ENCODE assay signal across 8 mouse cellular contexts in genomic region chr3:101605291-101605690, GRCm38 (mm10). TPM values are rescaled to one million over a fixed set of nuclear protein-coding genes. Genes with fewer than 3 reads are reported as not detected.
A peak's percentile ranks its signal among the peaks of the same experiment; 100 is the strongest.
DNase-seq lines count a peak whose midpoint lies in the region; ATAC-seq lines count a peak whose summit lies in the region.

No protein-coding gene starts in this region.

- peak overlapping the region; percentile 84 for H3K4me2 ChIP-seq in limb, embryonic 13.5 days (replicated peaks)
- H3K4me2 ChIP-seq in stomach, embryonic 16.5 days (ENCODE audit: low read depth, low read length), result peak overlapping the region; percentile 94

- H3K4me3 ChIP-seq in erythroblast, embryonic 14.5 days (replicated peaks), result peak overlapping the region; percentile 91
- peak overlapping the region; percentile 94 for H3K4me3 ChIP-seq in limb, embryonic 13.5 days
- peak overlapping the region; percentile 92 for H3K4me3 ChIP-seq in stomach, embryonic 16.5 days (replicated peaks; ENCODE audit: low read length)

- no peaks in the 10 kb centered on the region for H3K9me3 ChIP-seq in erythroblast, embryonic 14.5 days (ENCODE audit: control insufficient read depth, low read length)
- no peaks in the 10 kb centered on the region for H3K9me3 ChIP-seq in limb, embryonic 13.5 days
- no peaks in the 10 kb centered on the region for H3K9me3 ChIP-seq in stomach, embryonic 16.5 days (replicated peaks; ENCODE audit: control insufficient read depth, low read length)

- H3K4me1 ChIP-seq in erythroblast, embryonic 14.5 days (ENCODE audit: control insufficient read depth), result peaks cover 43% of the 10 kb centered on the region
- H3K4me1 ChIP-seq in limb, embryonic 13.5 days, result peaks cover 46% of the 10 kb centered on the region
- H3K4me1 ChIP-seq in stomach, embryonic 16.5 days (ENCODE audit: control insufficient read depth, insufficient read depth, low read length), result peaks cover 34% of the 10 kb centered on the region

- no peak for ATAC-seq in erythroblast, adult 5-6 weeks (replicated peaks; ENCODE audit: low FRiP score, poor library complexity, severe bottlenecking)
- ATAC-seq in limb, embryonic 13.5 days (ENCODE audit: low FRiP score, low read depth), result no peak
- ATAC-seq in stomach, embryonic 16.5 days (ENCODE audit: insufficient read depth, low FRiP score), result no peak
- ATAC-seq in frontal cortex, adult (ENCODE audit: low TSS enrichment), result no peak

- H3K36me3 ChIP-seq in erythroblast, embryonic 14.5 days (ENCODE audit: control insufficient read depth), result peaks cover 3% of the 10 kb centered on the region
- H3K36me3 ChIP-seq in limb, embryonic 13.5 days, result no peaks in the 10 kb centered on the region
- no peaks in the 10 kb centered on the region for H3K36me3 ChIP-seq in stomach, embryonic 16.5 days (ENCODE audit: control insufficient read depth, insufficient read depth, low read length)

- H3K27me3 ChIP-seq in erythroblast, embryonic 14.5 days (ENCODE audit: control insufficient read depth), result peaks cover 41% of the 10 kb centered on the region
- H3K27me3 ChIP-seq in limb, embryonic 13.5 days, result no peaks in the 10 kb centered on the region
- H3K27me3 ChIP-seq in stomach, embryonic 16.5 days (ENCODE audit: control insufficient read depth, insufficient read depth, low read length), result no peaks in the 10 kb centered on the region

- WGBS in limb, embryonic 13.5 days, result 19% methylated on average over 5 of the region's 5 CpGs
- 27% methylated on average over 5 of the region's 5 CpGs for WGBS in stomach, embryonic 16.5 days

- peak; percentile 17 for DNase-seq in retina, postnatal 1 day
- DNase-seq in retina, embryonic 14.5 days (ENCODE audit: low spot score), result no peak
- DNase-seq in lung, postnatal 36 days, result no peak

- peak overlapping the region; percentile 95; the same call in 1 of the 2 replicates for H3K9ac ChIP-seq in limb, embryonic 13.5 days
- H3K9ac ChIP-seq in stomach, embryonic 16.5 days (ENCODE audit: low read length), result peak overlapping the region; percentile 97

- H3K27ac ChIP-seq in limb, embryonic 13.5 days, result no peak overlapping the region
- no peak overlapping the region for H3K27ac ChIP-seq in stomach, embryonic 16.5 days (ENCODE audit: low read length)

RNA-seq across cellular contexts. Expression of gene Atp1a1, which starts 0.8 kb away (rescaled TPM):
- polyA plus RNA-seq in erythroblast, embryonic 14.5 days (2012), result 58.4 and 61.1 TPM in 2 replicates
- 24.4 and 27.4 TPM in 2 replicates for total RNA-seq in erythroblast, adult 5-6 weeks (2015; ENCODE audit: low replicate concordance)
- 36.5 and 36.7 TPM in 2 replicates for total RNA-seq in erythroblast, adult 5-6 weeks (2017; ENCODE audit: low replicate concordance)
- polyA plus RNA-seq in limb, embryonic 13.5 days (2015; fragmentation: Nextera tagmentation; extraction: Ambion mirVana), result 59.6 and 63.5 TPM in 2 replicates
- 149 and 158 TPM in 2 replicates for polyA plus RNA-seq in stomach, embryonic 16.5 days (2015; fragmentation: Nextera tagmentation; extraction: Ambion mirVana)
